Mouse (Mus musculus) stomach, postnatal 0 days (tissue): ENCODE measurements around the gene Tmem140. TPM values are rescaled to one million over a fixed set of nuclear protein-coding genes. Genes with fewer than 3 reads are reported as not detected.

Experiments
- ATAC-seq: fragments of 200-750 bp; cut with Nextera tagmentation; 2 replicates; pipeline ENCODE4 v1.8.0; 2017; ENCODE audit not compliant: low FRiP score, low TSS enrichment
- DNase-seq: peaks from one replicate; pipeline ENCODE4 v3.0.0-alpha.2; 2016; ENCODE audit warnings: low spot score
- H3K27ac ChIP-seq: fragments of 300-500 bp; sonication (generic); replicated peaks from 2 replicates; pipeline ENCODE4 v1.5.1; 2014; ENCODE audit warnings: mild to moderate bottlenecking, control low read depth
- H3K27me3 ChIP-seq: fragments of 300-500 bp; sonication (generic); 2 replicates; pipeline ENCODE4 v1.6.1; 2014; ENCODE audit warnings: low read length; ENCODE audit not compliant: control insufficient read depth, insufficient read depth
- H3K36me3 ChIP-seq: fragments of 300-500 bp; sonication (generic); 2 replicates; pipeline ENCODE4 v1.6.1; 2014; ENCODE audit warnings: low read length, mixed read lengths; ENCODE audit not compliant: control insufficient read depth, insufficient read depth
- H3K4me1 ChIP-seq: fragments of 300-500 bp; sonication (generic); replicated peaks from 2 replicates; pipeline ENCODE4 v1.6.1; 2014; ENCODE audit warnings: antibody characterized with exemption; ENCODE audit not compliant: control insufficient read depth, insufficient read depth
- H3K4me2 ChIP-seq: fragments of 300-500 bp; sonication (generic); replicated peaks from 2 replicates; pipeline ENCODE4 v1.6.1; 2014; ENCODE audit warnings: low read depth, mild to moderate bottlenecking, control low read depth, moderate library complexity
- H3K4me3 ChIP-seq: fragments of 300-500 bp; sonication (generic); 2 replicates; pipeline ENCODE4 v1.5.1; 2014; ENCODE audit warnings: low read depth, low read length, control low read depth
- H3K9ac ChIP-seq: fragments of 300-500 bp; sonication (generic); 2 replicates; pipeline ENCODE4 v1.6.1; 2014; ENCODE audit warnings: mild to moderate bottlenecking, low read length, control low read depth, mixed read lengths
- H3K9me3 ChIP-seq: fragments of 300-500 bp; sonication (generic); 2 replicates; pipeline ENCODE4 v1.6.1; 2016; ENCODE audit warnings: low read length; ENCODE audit not compliant: control insufficient read depth
- CTCF ChIP-seq: IDR thresholded peaks from 2 replicates; pipeline ENCODE4 v1.5.1; 2016; ENCODE audit warnings: antibody characterized with exemption, low read depth, mild to moderate bottlenecking, moderate library complexity
- EP300 ChIP-seq: optimal IDR thresholded peaks from 2 replicates; pipeline ENCODE3; 2016; ENCODE audit warnings: antibody characterized with exemption
- WGBS: fragments of 180-500 bp; shearing (Covaris S2); extraction: QIAGEN DNeasy Blood & Tissue Kit; methylation state at CpG from one replicate; pipeline ENCODE4 v1.1.7; 2014; 5-methylcytosine and 5-hydroxymethylcytosine counted together
- polyA plus RNA-seq: library from polyadenylated mRNA; unstranded; fragments of >200 nt; fragmentation: Nextera tagmentation; extraction: Ambion mirVana; gene quantifications from 2 replicates; pipeline ENCODE4 v1.2.1, GENCODE M21; 2015

The Tmem140 gene
- 7.8 and 8.3 TPM in 2 replicates for polyA plus RNA-seq

- H3K27ac ChIP-seq, result peak within 1 kb of the TSS; percentile 79
- no peak for TF ChIP-seq EP300
- TF ChIP-seq CTCF, result no peak
- DNase-seq, result peak; percentile 51
- peak within 1 kb of the TSS; percentile 35 for H3K9ac ChIP-seq
- no peaks in the 10 kb centered on the region for H3K27me3 ChIP-seq
- no peaks in the 10 kb centered on the region for H3K9me3 ChIP-seq
- H3K4me3 ChIP-seq, result peak within 1 kb of the TSS; percentile 32
- H3K4me1 ChIP-seq, result peaks cover 3% of the 10 kb centered on the region
- no peaks in the 10 kb centered on the region for H3K36me3 ChIP-seq
- 15% methylated on average over 11 of the region's 11 CpGs for WGBS
- peak within 1 kb of the TSS; percentile 45 for H3K4me2 ChIP-seq
- peak; percentile 69 for ATAC-seq
Observed at GRCm38 (mm10) chr6:34862791-34863403, at the start of gene Tmem140. Gene Tmem140 (plus strand): TSS chr6:34863146.

GRCm38 (mm10) chr6:34824406-34824805 is 38.5 kb upstream of the Tmem140 start:
- Histone ChIP-seq H3K27ac (no peak overlapping the region), H3K9ac (no peak overlapping the region), H3K36me3 (no peaks in the 10 kb centered on the region), H3K4me1 (no peaks in the 10 kb centered on the region), H3K4me3 (no peak overlapping the region), H3K4me2 (no peak overlapping the region), H3K9me3 (no peaks in the 10 kb centered on the region), H3K27me3 (no peaks in the 10 kb centered on the region)
- DNase-seq, result peak; percentile 18
- TF ChIP-seq EP300, result no peak
- no peak for TF ChIP-seq CTCF
- no peak for ATAC-seq

- ATAC-seq, result no peak
Observed at GRCm38 (mm10) chr6:34832352-34832751, 30.6 kb upstream of the Tmem140 start.

GRCm38 (mm10) chr6:34861546-34862053 is 1.3 kb upstream of the Tmem140 start:
- ATAC-seq (no peak), DNase-seq (no peak)
- Histone ChIP-seq H3K4me2 (no peak overlapping the region), H3K4me3 (no peak overlapping the region), H3K9ac (no peak overlapping the region), H3K9me3 (no peaks in the 10 kb centered on the region), H3K27ac (no peak overlapping the region), H3K4me1 (peaks cover 3% of the 10 kb centered on the region), H3K27me3 (no peaks in the 10 kb centered on the region), H3K36me3 (no peaks in the 10 kb centered on the region)
- TF ChIP-seq CTCF (no peak), EP300 (no peak)
- WGBS, result 90% methylated on average over 11 of the region's 11 CpGs

More at GRCm38 (mm10) chr6:34832352-34832751, 30.6 kb upstream of the Tmem140 start:
- no peak overlapping the region for H3K4me2 ChIP-seq
- no peaks in the 10 kb centered on the region for H3K36me3 ChIP-seq
- H3K9ac ChIP-seq, result no peak overlapping the region
- H3K9me3 ChIP-seq, result no peaks in the 10 kb centered on the region
- H3K4me1 ChIP-seq, result no peaks in the 10 kb centered on the region
- WGBS, result 96% methylated on average over 5 of the region's 5 CpGs
- TF ChIP-seq CTCF (no peak), EP300 (no peak)
- no peaks in the 10 kb centered on the region for H3K27me3 ChIP-seq
- no peak overlapping the region for H3K27ac ChIP-seq
- H3K4me3 ChIP-seq, result no peak overlapping the region
- DNase-seq, result no peak

- Histone ChIP-seq H3K27ac (peak overlapping the region; percentile 79), H3K9ac (no peak overlapping the region; the same call in 1 of the 2 replicates), H3K4me2 (peak overlapping the region; percentile 45), H3K27me3 (no peaks in the 10 kb centered on the region), H3K36me3 (no peaks in the 10 kb centered on the region), H3K9me3 (no peaks in the 10 kb centered on the region), H3K4me3 (peak overlapping the region; percentile 32; the same call in 1 of the 2 replicates), H3K4me1 (peaks cover 3% of the 10 kb centered on the region)
- peak; percentile 21 for DNase-seq
- ATAC-seq, result no peak
- WGBS, result 84% methylated on average over 6 of the region's 6 CpGs
- TF ChIP-seq CTCF (no peak), EP300 (no peak)
Observed at GRCm38 (mm10) chr6:34862381-34862780, 565 bp upstream of the Tmem140 start.
